Mouse (Mus musculus) intestine, embryonic 15.5 days (tissue): ENCODE measurements around the gene Endov. TPM values are rescaled to one million over a fixed set of nuclear protein-coding genes. Genes with fewer than 3 reads are reported as not detected.

Experiments
- ATAC-seq: fragments of 200-750 bp; cut with Nextera tagmentation; 2 replicates; pipeline ENCODE4 v1.8.0; 2017; ENCODE audit warnings: moderate TSS enrichment, moderate library complexity
- H3K27ac ChIP-seq: fragments of 300-500 bp; sonication (generic); 2 replicates; pipeline ENCODE4 v1.5.1; 2015; ENCODE audit warnings: mild to moderate bottlenecking, inconsistent platforms
- H3K27me3 ChIP-seq: fragments of 300-500 bp; sonication (generic); replicated peaks from 2 replicates; pipeline ENCODE4 v1.6.1; 2015; ENCODE audit warnings: inconsistent platforms
- H3K36me3 ChIP-seq: fragments of 300-500 bp; sonication (generic); 2 replicates; pipeline ENCODE4 v1.6.1; 2015; ENCODE audit warnings: inconsistent platforms
- H3K4me1 ChIP-seq: fragments of 300-500 bp; sonication (generic); replicated peaks from 2 replicates; pipeline ENCODE4 v1.6.1; 2015; ENCODE audit warnings: inconsistent platforms
- H3K4me2 ChIP-seq: fragments of 300-500 bp; sonication (generic); replicated peaks from 2 replicates; pipeline ENCODE4 v1.6.1; 2015; ENCODE audit warnings: mild to moderate bottlenecking, inconsistent platforms
- H3K4me3 ChIP-seq: fragments of 300-500 bp; sonication (generic); replicated peaks from 2 replicates; pipeline ENCODE4 v1.5.1; 2015; ENCODE audit warnings: inconsistent platforms
- H3K9ac ChIP-seq: fragments of 300-500 bp; sonication (generic); 2 replicates; pipeline ENCODE4 v1.6.1; 2015; ENCODE audit warnings: inconsistent platforms
- H3K9me3 ChIP-seq: fragments of 300-500 bp; sonication (generic); 2 replicates; pipeline ENCODE4 v1.6.1; 2016; ENCODE audit warnings: inconsistent platforms
- WGBS: fragments of 180-500 bp; shearing (Covaris S2); methylation state at CpG from one replicate; pipeline ENCODE4 v1.1.7; 2015; 5-methylcytosine and 5-hydroxymethylcytosine counted together
- polyA plus RNA-seq: library from polyadenylated mRNA; unstranded; fragments of >200 nt; fragmentation: Nextera tagmentation; extraction: Ambion mirVana; gene quantifications from 2 replicates; pipeline ENCODE4 v1.2.1, GENCODE M21; 2015

Gene Endov
- polyA plus RNA-seq, 1 experiment from 2014 or later = 15.6 TPM

- H3K36me3 ChIP-seq = peaks cover 39% of the 10 kb centered on the region
Observed at GRCm38 (mm10) chr11:119503675-119504074, 12.5 kb downstream of the Endov start.

DNA sequence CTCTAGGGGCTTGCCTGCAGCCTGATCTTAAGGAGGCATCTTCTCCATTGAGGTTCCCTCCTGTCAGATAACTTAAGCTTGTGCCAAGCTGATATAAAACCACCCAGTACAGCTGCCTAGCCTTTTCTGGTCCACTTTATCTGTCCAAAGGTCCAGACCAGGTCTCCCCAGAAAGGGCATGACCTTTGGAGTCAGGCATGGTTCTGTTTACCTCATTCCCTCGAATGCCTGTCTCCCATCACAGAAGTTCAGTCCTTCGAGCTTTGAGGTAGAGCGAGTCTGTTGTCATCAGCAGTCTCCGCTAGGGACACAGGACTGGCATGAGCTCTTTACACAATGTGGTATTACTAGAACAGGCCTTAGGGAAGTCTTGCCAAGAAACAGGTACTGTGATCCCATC lies 15.2 kb downstream of the Endov start:
- 60% methylated on average over 4 of the region's 4 CpGs for WGBS
- Histone ChIP-seq H3K9ac (no peak overlapping the region), H3K27me3 (no peaks in the 10 kb centered on the region), H3K36me3 (peaks cover 32% of the 10 kb centered on the region), H3K4me1 (no peaks in the 10 kb centered on the region), H3K27ac (no peak overlapping the region), H3K4me2 (no peak overlapping the region), H3K9me3 (no peaks in the 10 kb centered on the region), H3K4me3 (no peak overlapping the region)
- ATAC-seq = no peak

More at GRCm38 (mm10) chr11:119503675-119504074, 12.5 kb downstream of the Endov start:
- H3K9me3 ChIP-seq = no peaks in the 10 kb centered on the region
- no peak overlapping the region for H3K4me3 ChIP-seq
- H3K27ac ChIP-seq = no peak overlapping the region
- no peaks in the 10 kb centered on the region for H3K4me1 ChIP-seq
- peak; percentile 65; the same call in 1 of the 2 replicates for ATAC-seq
- H3K27me3 ChIP-seq = no peaks in the 10 kb centered on the region
- no peak overlapping the region for H3K9ac ChIP-seq
- no peak overlapping the region for H3K4me2 ChIP-seq

GRCm38 (mm10) chr11:119507772-119508171 lies 16.6 kb downstream of the Endov start:
- Histone ChIP-seq H3K27me3 (peaks cover 3% of the 10 kb centered on the region; the same call in 1 of the 2 replicates), H3K36me3 (peaks cover 26% of the 10 kb centered on the region), H3K4me1 (no peaks in the 10 kb centered on the region), H3K9me3 (no peaks in the 10 kb centered on the region), H3K4me3 (no peak overlapping the region), H3K27ac (no peak overlapping the region), H3K4me2 (no peak overlapping the region), H3K9ac (no peak overlapping the region)
- 81% methylated on average over 8 of the region's 8 CpGs for WGBS
- ATAC-seq = no peak

DNA sequence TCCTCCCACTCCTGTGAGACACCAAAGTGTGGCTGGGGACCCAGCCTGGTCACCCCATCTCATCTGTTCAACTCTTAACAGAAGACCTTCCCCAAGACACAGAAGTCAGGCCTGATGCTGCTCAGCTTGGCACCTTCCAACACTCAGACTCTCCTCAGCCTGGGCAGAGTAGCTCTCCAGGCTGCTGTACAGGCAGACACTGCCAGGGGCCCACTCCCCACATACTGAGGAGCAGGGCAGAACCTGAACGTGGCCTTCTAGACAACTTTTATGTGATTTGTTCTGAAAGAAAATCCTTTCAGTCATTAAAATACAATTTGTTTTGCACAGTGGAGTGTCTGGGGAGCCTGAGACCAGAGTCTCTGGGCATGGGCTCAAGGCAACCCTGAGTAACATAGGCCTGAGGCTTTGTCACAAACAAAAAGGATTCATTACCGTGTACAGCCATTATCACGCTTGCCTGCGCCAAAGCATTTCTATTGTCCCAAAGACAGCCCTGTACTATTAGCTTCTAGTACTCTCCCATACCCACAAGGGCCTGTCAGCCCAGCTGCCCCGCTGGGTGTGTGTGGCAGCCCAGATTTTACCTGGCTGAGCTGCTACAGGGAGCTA lies 18.1 kb downstream of the Endov start:
- H3K9me3 ChIP-seq = no peaks in the 10 kb centered on the region
- H3K4me1 ChIP-seq = no peaks in the 10 kb centered on the region
- no peak overlapping the region for H3K4me2 ChIP-seq
- H3K27ac ChIP-seq = no peak overlapping the region
- H3K4me3 ChIP-seq = no peak overlapping the region
- H3K9ac ChIP-seq = no peak overlapping the region
- 75% methylated on average over 5 of the region's 5 CpGs for WGBS
- H3K36me3 ChIP-seq = peaks cover 23% of the 10 kb centered on the region
- ATAC-seq = no peak
- H3K27me3 ChIP-seq = peaks cover 7% of the 10 kb centered on the region

- 39% methylated on average over 9 of the region's 9 CpGs for WGBS
- Histone ChIP-seq H3K4me3 (no peak overlapping the region), H3K27ac (no peak overlapping the region), H3K27me3 (peaks cover 30% of the 10 kb centered on the region), H3K4me1 (0 out of 2 replicates have a peak, but pooled peaks cover 2% of the 10 kb centered on the region), H3K9me3 (no peaks in the 10 kb centered on the region), H3K9ac (no peak overlapping the region), H3K4me2 (no peak overlapping the region), H3K36me3 (peaks cover 4% of the 10 kb centered on the region; the same call in 1 of the 2 replicates)
- ATAC-seq = no peak
Observed at GRCm38 (mm10) chr11:119513038-119513659, 22.0 kb downstream of the Endov start.

GRCm38 (mm10) chr11:119514108-119514860 lies 23.1 kb downstream of the Endov start:
- H3K4me3 ChIP-seq = no peak overlapping the region
- no peak for ATAC-seq
- H3K4me1 ChIP-seq = 0 out of 2 replicates have a peak, but pooled peaks cover 2% of the 10 kb centered on the region
- 50% methylated on average over 16 of the region's 16 CpGs for WGBS
- H3K9ac ChIP-seq = no peak overlapping the region
- H3K27ac ChIP-seq = no peak overlapping the region
- H3K9me3 ChIP-seq = no peaks in the 10 kb centered on the region
- H3K36me3 ChIP-seq = no peaks in the 10 kb centered on the region
- H3K27me3 ChIP-seq = peaks cover 30% of the 10 kb centered on the region
- no peak overlapping the region for H3K4me2 ChIP-seq

- H3K9ac ChIP-seq = no peak overlapping the region
- H3K27me3 ChIP-seq = peaks cover 30% of the 10 kb centered on the region
- H3K4me1 ChIP-seq = 0 out of 2 replicates have a peak, but pooled peaks cover 3% of the 10 kb centered on the region
- H3K4me2 ChIP-seq = peak overlapping the region; percentile 44
- H3K36me3 ChIP-seq = no peaks in the 10 kb centered on the region
- H3K9me3 ChIP-seq = no peaks in the 10 kb centered on the region
- WGBS = 4% methylated on average over 21 of the region's 21 CpGs
- no peak overlapping the region for H3K27ac ChIP-seq
- no peak for ATAC-seq
- peak overlapping the region; percentile 9; the same call in 1 of the 2 replicates for H3K4me3 ChIP-seq
Observed at GRCm38 (mm10) chr11:119514967-119515636, 24.0 kb downstream of the Endov start.

GRCm38 (mm10) chr11:119515823-119516676 lies 24.9 kb downstream of the Endov start:
- peaks cover 30% of the 10 kb centered on the region for H3K27me3 ChIP-seq
- H3K4me2 ChIP-seq = no peak overlapping the region
- H3K4me1 ChIP-seq = peaks cover 9% of the 10 kb centered on the region; the same call in 1 of the 2 replicates
- no peak overlapping the region for H3K27ac ChIP-seq
- WGBS = 76% methylated on average over 16 of the region's 16 CpGs
- H3K36me3 ChIP-seq = no peaks in the 10 kb centered on the region
- H3K9me3 ChIP-seq = no peaks in the 10 kb centered on the region
- H3K9ac ChIP-seq = no peak overlapping the region
- no peak for ATAC-seq
- no peak overlapping the region for H3K4me3 ChIP-seq

DNA sequence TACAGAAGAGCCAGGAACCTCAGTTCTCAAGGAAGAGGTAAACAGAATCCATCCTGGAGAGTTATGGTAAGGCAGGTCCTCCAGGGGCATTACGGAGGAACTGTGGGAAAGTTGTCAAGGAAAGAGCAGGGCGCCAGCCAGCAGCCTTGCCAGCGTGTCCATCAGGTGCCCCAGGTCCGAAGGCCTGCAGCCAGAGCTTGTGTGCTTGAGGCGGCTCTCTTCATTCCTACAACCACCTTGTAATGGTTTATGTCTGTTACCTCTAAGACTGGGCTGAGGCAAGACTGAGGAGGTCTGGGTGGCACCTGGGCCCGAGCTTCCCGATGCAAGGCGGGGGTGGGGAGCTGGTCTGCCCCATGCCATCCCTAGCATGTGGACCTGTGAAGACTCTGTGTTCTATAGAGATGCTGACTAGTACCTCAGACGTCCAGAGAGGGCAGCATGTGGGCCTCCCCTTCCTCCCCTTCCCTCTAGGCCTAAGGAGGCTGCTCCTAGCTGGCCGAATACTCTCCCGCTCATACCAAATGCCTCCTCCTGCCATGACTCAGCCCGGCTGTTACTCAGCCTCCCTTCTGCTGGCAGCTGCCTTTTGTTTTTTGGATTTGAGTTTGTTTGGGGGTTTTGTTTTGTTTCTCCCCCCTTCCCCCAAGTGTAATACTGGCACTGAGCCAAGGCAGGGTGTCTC lies 25.7 kb downstream of the Endov start:
- 0 out of 2 replicates have a peak, but pooled peaks have one; percentile 42 for ATAC-seq
- Histone ChIP-seq H3K4me1 (peaks cover 9% of the 10 kb centered on the region; the same call in 1 of the 2 replicates), H3K9ac (no peak overlapping the region), H3K9me3 (no peaks in the 10 kb centered on the region), H3K4me2 (no peak overlapping the region), H3K27ac (no peak overlapping the region), H3K4me3 (no peak overlapping the region), H3K27me3 (peaks cover 30% of the 10 kb centered on the region), H3K36me3 (no peaks in the 10 kb centered on the region)
- WGBS = 72% methylated on average over 12 of the region's 12 CpGs

DNA sequence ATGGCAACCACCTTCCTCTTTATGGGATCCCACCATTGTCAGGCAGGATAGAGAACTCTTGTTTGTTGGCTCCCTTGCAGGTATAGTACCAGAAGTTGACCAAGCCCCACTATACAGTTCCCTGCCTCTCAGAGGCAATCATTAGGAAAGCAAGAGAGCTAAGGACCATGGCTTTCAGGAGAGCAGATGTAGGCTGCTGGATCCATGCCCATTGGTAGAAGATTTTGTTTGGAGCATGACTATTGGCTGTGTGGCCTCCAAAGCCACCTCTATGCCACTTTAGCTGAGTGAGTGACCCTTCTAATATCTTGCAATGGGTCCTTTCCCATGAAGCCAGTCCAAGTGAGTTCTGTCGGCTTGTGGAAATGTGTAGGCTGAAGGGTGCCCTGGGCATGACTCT lies 28.2 kb downstream of the Endov start:
- no peaks in the 10 kb centered on the region for H3K36me3 ChIP-seq
- no peak overlapping the region for H3K9ac ChIP-seq
- no peak for ATAC-seq
- peaks cover 9% of the 10 kb centered on the region; the same call in 1 of the 2 replicates for H3K4me1 ChIP-seq
- WGBS = 100% methylated on average over 1 of the region's 1 CpGs
- H3K4me2 ChIP-seq = no peak overlapping the region
- peaks cover 21% of the 10 kb centered on the region for H3K27me3 ChIP-seq
- no peak overlapping the region for H3K4me3 ChIP-seq
- H3K9me3 ChIP-seq = no peaks in the 10 kb centered on the region
- H3K27ac ChIP-seq = no peak overlapping the region
